Mouse (Mus musculus): Measurements from ENCODE around the gene Mylk2. TPM values are rescaled to one million over a fixed set of nuclear protein-coding genes. Genes with fewer than 3 reads are reported as not detected.

Mylk2 gene
- total RNA-seq, 2 experiments from 2014 or later: not detected

- intact Hi-C loops (cut with DNase I): no loop called here
- peak in 1 of 2 experiments; percentile 51 for DNase-seq (ENCODE audit: low spot score in 2 of 2)
These were observed 22.5 kb downstream of the Mylk2 start for GRCm38 (mm10) chr2:152933614-152934013.

DNA sequence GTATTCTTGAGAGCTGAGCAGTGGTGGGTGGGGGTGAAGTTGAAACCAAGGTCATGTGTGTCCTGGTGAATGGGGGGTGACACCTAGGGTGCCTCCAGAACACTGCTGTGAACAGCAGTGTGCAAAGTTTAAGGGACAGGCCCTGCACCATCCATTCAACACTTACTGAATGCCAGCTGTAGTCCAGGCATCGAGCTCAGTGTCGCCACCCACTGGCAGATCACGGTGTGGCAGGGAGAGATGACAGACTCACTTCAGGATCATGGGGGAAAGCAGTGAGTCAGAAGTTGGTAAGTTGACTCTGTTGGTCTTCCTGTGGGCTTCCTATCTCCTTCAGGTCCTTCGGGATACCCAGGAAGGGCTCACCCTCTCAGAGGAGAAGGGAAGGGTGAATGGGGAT, 28.7 kb downstream of the Mylk2 start:
- DNase-seq (ENCODE audit: low spot score in 2 of 2): peak; percentile 57 to 75
- intact Hi-C loops (cut with DNase I): no loop called here

GRCm38 (mm10) chr2:152941106-152941505, 30.0 kb downstream of the Mylk2 start:
- DNase-seq (ENCODE audit: low spot score in 2 of 2): no peak
- intact Hi-C loops (cut with DNase I): no loop called here

GRCm38 (mm10) chr2:152941776-152942175, 30.6 kb downstream of the Mylk2 start:
- intact Hi-C loops (cut with DNase I): no loop called here
- no peak for DNase-seq (ENCODE audit: low spot score in 2 of 2)

GRCm38 (mm10) chr2:152942898-152943515, 31.9 kb downstream of the Mylk2 start:
- DNase-seq (ENCODE audit: low spot score in 2 of 2): no peak
- intact Hi-C loops (cut with DNase I): no loop called here

DNA sequence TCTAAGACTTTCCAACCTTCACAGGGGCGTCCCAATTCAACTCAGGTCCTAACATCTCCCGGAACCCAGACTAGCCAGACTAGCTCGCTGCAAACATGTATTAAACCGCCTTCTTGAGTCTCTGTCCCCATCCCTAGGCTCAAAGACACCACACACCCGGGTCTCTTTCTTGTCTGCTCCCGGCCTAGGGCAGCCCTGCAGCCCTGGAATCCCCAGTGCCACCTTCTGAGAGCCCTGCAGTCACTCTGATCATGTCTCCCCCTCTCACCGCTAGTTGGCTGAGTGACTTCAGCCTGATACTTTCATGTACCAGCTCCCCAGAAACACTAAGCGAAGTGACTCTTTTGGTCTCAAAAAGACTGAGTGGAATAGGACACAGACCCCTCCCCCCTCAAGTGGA, 32.4 kb downstream of the Mylk2 start:
- intact Hi-C loops (cut with DNase I): no loop called here
- no peak for DNase-seq (ENCODE audit: low spot score in 2 of 2)

DNA sequence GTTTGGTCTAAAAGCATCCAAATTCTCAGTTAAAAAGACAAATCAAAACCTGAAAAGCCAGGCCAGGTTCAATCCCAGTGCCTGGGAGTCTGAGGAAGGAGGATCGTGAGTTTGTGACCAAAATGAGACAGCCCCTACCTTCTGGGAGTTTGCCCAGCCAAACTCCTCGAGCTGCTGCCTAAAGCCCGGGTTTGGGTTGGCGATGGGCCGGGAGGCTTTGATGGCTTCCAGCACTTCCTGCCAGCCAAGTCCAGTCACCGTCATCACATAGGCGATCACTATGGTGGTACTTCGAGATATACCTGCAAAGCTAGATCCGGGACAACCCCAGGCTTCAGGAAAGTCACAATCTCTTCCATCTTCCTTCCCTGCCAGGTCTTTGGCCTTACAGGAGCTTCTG, 32.9 kb downstream of the Mylk2 start:
- intact Hi-C loops (cut with DNase I): no loop called here
- no peak for DNase-seq (ENCODE audit: low spot score in 2 of 2)

GRCm38 (mm10) chr2:152947098-152947497, 35.9 kb downstream of the Mylk2 start:
- DNase-seq (ENCODE audit: low spot score in 2 of 2): peak in 1 of 2 experiments; percentile 31
- intact Hi-C loops (cut with DNase I): loop anchor here (5.0 kb wide), 1 partner anchor 70 kb away; the partner anchor contains the start of gene Pdrg1

GRCm38 (mm10) chr2:152948438-152949020, 37.4 kb downstream of the Mylk2 start:
- intact Hi-C loops (cut with DNase I): loop anchor here (5.0 kb wide), 1 partner anchor 69 kb away; the partner anchor contains the start of gene Pdrg1
- no peak for DNase-seq (ENCODE audit: low spot score in 2 of 2)

- intact Hi-C loops (cut with DNase I): no loop called here
- DNase-seq (ENCODE audit: low spot score in 2 of 2): no peak
These were observed 39.4 kb downstream of the Mylk2 start for GRCm38 (mm10) chr2:152950358-152951064.

GRCm38 (mm10) chr2:152951065-152951849, 40.1 kb downstream of the Mylk2 start, which contains the start of gene Dusp15:
TSS of gene Dusp15 (minus strand) at chr2:152951698.
- peak; percentile 54 to 61 for DNase-seq (ENCODE audit: low spot score in 2 of 2)
- intact Hi-C loops (cut with DNase I): no loop called here

DNA sequence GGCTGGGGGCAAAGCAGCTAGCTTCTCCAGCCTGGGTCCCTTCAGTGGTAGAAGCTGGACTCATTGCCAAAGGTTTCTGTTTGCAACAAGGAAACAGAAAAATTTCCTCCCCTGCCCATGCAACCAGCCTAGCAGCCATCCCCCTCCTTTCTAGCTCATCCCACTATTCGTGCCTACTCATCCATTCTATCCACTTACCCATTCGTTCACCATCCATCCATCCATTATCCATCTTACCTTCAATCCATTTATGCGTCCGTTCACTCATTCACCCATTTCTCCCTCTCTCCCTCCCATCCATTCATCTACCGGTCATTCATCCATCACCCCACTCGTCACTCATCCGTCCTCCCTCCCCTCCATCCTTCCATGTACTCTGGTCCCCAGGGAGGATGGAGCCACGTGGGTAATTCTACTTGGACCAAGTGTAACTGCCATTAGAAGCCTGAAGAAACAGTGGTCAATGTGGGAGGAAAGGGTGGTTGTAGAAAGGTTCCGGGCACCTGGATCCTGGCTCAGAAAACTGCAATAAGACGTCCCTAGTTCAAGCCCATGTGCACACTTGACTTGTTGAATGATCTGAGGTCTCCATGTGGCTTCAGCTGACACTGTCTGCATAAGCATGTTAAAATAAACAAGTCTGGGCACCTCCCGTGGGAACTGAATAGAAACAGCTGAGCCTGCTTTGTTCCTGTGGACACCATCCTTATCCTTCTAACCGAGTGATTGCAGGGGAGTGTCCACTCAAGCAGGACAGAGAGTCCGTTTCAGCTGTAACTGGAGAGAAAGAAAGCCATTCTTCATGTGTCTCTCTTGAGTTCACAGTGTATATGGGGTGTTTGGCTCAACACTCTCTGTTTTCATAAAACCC, 40.9 kb downstream of the Mylk2 start:
- intact Hi-C loops (cut with DNase I): no loop called here
- DNase-seq (ENCODE audit: low spot score in 2 of 2): no peak

GRCm38 (mm10) chr2:152958116-152958515, 47.0 kb downstream of the Mylk2 start:
- no peak for DNase-seq (ENCODE audit: low spot score in 2 of 2)
- intact Hi-C loops (cut with DNase I): no loop called here

DNA sequence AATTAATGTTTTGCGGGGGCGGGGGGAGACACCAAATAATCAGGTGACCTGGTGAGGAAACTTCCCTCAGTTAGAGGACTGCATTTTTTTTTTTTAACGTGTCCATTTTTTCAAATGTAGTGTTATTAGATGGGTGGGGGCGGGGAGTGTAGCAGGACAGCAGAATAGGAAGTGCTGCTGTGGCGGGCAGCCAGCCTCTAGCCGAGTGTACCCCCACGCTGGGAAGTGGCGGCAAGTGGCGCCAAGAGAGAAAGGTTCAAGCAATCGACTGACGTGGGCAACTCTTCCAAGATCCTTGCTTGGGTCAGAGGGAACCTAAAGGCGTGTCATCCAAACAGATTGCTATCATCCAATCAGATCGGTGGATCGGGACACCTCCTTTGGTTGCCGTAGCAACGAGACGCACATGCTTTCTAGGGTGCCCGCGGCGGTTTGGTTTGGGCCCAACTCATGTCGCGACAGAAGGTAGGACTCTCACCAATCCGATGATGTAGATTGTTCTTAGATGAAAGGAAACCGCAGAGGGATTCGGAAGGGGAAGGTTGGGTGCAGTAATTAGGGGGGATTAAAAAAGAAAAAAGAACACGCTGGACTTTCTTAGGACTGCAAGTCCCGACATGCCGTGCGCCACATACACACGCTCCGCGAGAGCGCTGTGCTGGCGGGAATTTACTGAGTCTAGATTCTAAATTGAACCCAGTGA, 51.1 kb downstream of the Mylk2 start, which contains the start of gene Ttll9:
Gene Ttll9 (plus strand): TSS at position 395 of the 703 bp plus-strand sequence.
- intact Hi-C loops (cut with DNase I): no loop called here
- DNase-seq (ENCODE audit: low spot score in 2 of 2): peak; percentile 84 to 86

DNA sequence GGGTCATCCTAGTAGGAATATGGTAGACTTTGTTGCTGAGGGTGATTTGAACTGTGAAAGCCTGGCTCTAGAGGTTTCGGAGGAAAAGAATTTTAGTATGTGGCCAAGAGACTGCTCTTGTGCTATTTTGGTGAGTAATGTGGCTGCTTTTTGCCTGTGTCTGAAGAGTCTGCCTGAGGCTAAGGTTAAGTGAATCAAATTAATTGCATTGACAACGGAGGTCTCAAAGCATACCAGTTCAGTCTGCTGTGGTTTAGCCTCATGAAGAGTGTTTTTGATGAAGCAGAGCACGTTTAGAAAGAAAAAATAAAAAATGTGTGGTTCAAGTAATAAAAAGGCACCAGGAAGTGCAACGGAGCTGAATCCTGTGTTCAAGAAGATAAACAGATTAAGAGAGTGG, 54.4 kb downstream of the Mylk2 start:
- no peak for DNase-seq (ENCODE audit: low spot score in 2 of 2)
- intact Hi-C loops (cut with DNase I): no loop called here
